Mouse (Mus musculus) small intestine, adult 2 months (tissue): ENCODE measurements around the gene Armc2.

Experiments
- CTCF ChIP-seq: fragments of 200-500 bp; IDR thresholded peaks from 2 replicates; pipeline ENCODE4 v1.5.1; 2012; ENCODE audit warnings: low read depth, mild to moderate bottlenecking, control low read depth, inconsistent platforms, low read length, moderate library complexity, mixed read lengths; ENCODE audit not compliant: insufficient replicate concordance, insufficient read length; ENCODE audit errors: extremely low read depth
- POLR2A ChIP-seq: fragments of 200-500 bp; IDR thresholded peaks from 2 replicates; pipeline ENCODE4 v1.6.1; 2012; ENCODE audit warnings: low read depth, mild to moderate bottlenecking, control low read depth, inconsistent platforms, low read length, moderate library complexity

- TF ChIP-seq POLR2A (no peak), CTCF (no peak)
Observed at GRCm38 (mm10) chr10:41908899-41909298, 109.3 kb downstream of the Armc2 start.
